Comparison of ENCODE assay signal across 16 mouse cellular contexts in the genomic region with DNA sequence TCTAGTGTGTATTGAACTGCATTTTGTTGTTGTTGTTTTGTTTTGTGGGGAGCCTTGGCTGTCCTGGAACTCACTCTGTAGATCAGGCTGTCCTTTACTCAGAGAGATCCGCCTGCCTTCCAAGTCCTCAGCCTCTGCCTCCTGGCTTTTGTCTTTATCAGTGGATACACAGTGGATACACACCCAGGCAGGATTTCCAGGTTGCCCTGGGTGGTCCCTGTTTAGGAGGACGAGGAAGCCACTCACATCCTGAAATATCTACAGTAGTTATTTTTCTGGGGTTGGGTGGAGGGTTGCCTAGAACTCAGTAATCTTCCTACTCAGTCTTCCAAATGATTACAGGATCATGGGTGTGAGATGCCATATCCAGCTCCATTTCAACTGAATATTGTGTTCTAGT. TPM values are rescaled to one million over a fixed set of nuclear protein-coding genes. Genes with fewer than 3 reads are reported as not detected.
DNase-seq lines count a peak whose midpoint lies in the region; ATAC-seq and TF ChIP-seq lines count a peak whose summit lies in the region.
"Had no signal": no experiment of that assay in that cellular context is flagged by ENCODE, and none has a peak within 500 bp of the region (broad histone marks: within the 10 kb centered on the region; RNA-seq: fewer than 3 reads in every experiment).

No protein-coding gene starts in this region.

- TF ChIP-seq RAD21 in MEL (IDR thresholded peaks at IDR 0.05; ENCODE audit: low read depth, low read length), result no peak

- DNase-seq in kidney, adult 2 months, result peak; percentile 85
- DNase-seq in kidney, postnatal 4 days, result no peak
- peak; percentile 42 for DNase-seq in MEL (ENCODE audit: low read depth, low spot score)
- DNase-seq in heart, adult 9 months (ENCODE audit: low spot score in 2 of 2), result peak; percentile 61 to 77
- DNase-seq in liver, embryonic 13.5 days, result no peak
- no peak for DNase-seq in cerebellum, postnatal 10 days
- DNase-seq in ovary, adult 18-20 months (ENCODE audit: low spot score), result no peak
- DNase-seq in gastrocnemius, adult 8-10 months (ENCODE audit: low spot score in 2 of 2), result no peak

- no peaks in the 10 kb centered on the region for H3K27me3 ChIP-seq in kidney, adult 2 months (replicated peaks; ENCODE audit: control insufficient read depth, insufficient read depth, low read length)
- H3K27me3 ChIP-seq in MEL (ENCODE audit: control insufficient read depth in 1 of 2, insufficient read depth in 2 of 2, low read length in 2 of 2), result no peaks in the 10 kb centered on the region
- no peaks in the 10 kb centered on the region for H3K27me3 ChIP-seq in liver, embryonic 13.5 days
- H3K27me3 ChIP-seq: hindbrain, embryonic 15.5 days; neural tube, embryonic 12.5 days; stomach, embryonic 15.5 days had no signal

- TF ChIP-seq POLR2A in kidney, adult 2 months (IDR thresholded peaks at IDR 0.05; ENCODE audit: low read depth, low read length), result no peak
- no peak for TF ChIP-seq POLR2A in MEL (IDR thresholded peaks at IDR 0.05; ENCODE audit: control insufficient read depth in 1 of 2, insufficient read depth in 1 of 2, low read depth in 1 of 2, low read length in 2 of 2, poor library complexity in 1 of 2)

- ATAC-seq in liver, embryonic 13.5 days (ENCODE audit: low read depth), result no peak

- H3K9me3 ChIP-seq in MEL (replicated peaks; ENCODE audit: insufficient read depth, low read length), result no peaks in the 10 kb centered on the region
- no peaks in the 10 kb centered on the region for H3K9me3 ChIP-seq in liver, embryonic 13.5 days (replicated peaks)
- H3K9me3 ChIP-seq: hindbrain, embryonic 15.5 days; limb, embryonic 10.5 days; midbrain, embryonic 10.5 days; neural tube, embryonic 12.5 days; stomach, embryonic 15.5 days had no signal

- H3K4me2 ChIP-seq in liver, embryonic 13.5 days, result peak overlapping the region; percentile 66
- H3K4me2 ChIP-seq: hindbrain, embryonic 15.5 days; neural tube, embryonic 12.5 days; stomach, embryonic 15.5 days had no signal

- no peak for TF ChIP-seq CTCF in kidney, adult 2 months (conservative IDR thresholded peaks at IDR 0.05; ENCODE audit: insufficient read depth, insufficient read length, low read depth, low read length)
- no peak for TF ChIP-seq CTCF in MEL (IDR thresholded peaks at IDR 0.05 in 2 of 3, conservative IDR thresholded peaks at IDR 0.05 in 1 of 3; ENCODE audit: control insufficient read depth in 1 of 3, insufficient read depth in 1 of 3, low read depth in 2 of 3, low read length in 3 of 3, poor library complexity in 1 of 3, severe bottlenecking in 1 of 3)

- H3K4me1 ChIP-seq in kidney, adult 2 months (ENCODE audit: control insufficient read depth, insufficient read depth, low read length), result no peaks in the 10 kb centered on the region; the same call in 1 of the 2 replicates
- H3K4me1 ChIP-seq in MEL (ENCODE audit: control insufficient read depth in 1 of 2, insufficient read depth in 2 of 2, low read length in 2 of 2), result peaks cover 22 to 57% of the 10 kb centered on the region in 2 experiments
- peaks cover 78% of the 10 kb centered on the region for H3K4me1 ChIP-seq in liver, embryonic 13.5 days (replicated peaks)
- H3K4me1 ChIP-seq: hindbrain, embryonic 15.5 days; neural tube, embryonic 12.5 days had no signal

- 61% methylated on average over 2 of the region's 2 CpGs for WGBS in kidney, adult 2 months
- WGBS in liver, embryonic 13.5 days (ENCODE audit: insufficient replicate concordance), result 30% methylated on average over 2 of the region's 2 CpGs

- peaks cover 78% of the 10 kb centered on the region for H3K79me2 ChIP-seq in MEL (ENCODE audit: control insufficient read depth, insufficient read depth, low read length, poor library complexity)

- no peaks in the 10 kb centered on the region for H3K36me3 ChIP-seq in kidney, adult 2 months (ENCODE audit: control insufficient read depth, insufficient read depth, low read length)
- H3K36me3 ChIP-seq in MEL (ENCODE audit: control insufficient read depth in 1 of 2, insufficient read depth in 2 of 2, low read length in 2 of 2), result peaks cover 15 to 58% of the 10 kb centered on the region in 2 experiments
- peaks cover 47% of the 10 kb centered on the region for H3K36me3 ChIP-seq in liver, embryonic 13.5 days

- no peak overlapping the region for H3K27ac ChIP-seq in kidney, adult 2 months (ENCODE audit: insufficient read depth, low read depth, low read length)
- peak overlapping the region; percentile 97 for H3K27ac ChIP-seq in MEL (ENCODE audit: control insufficient read depth, low read depth, low read length)
- peak overlapping the region; percentile 93 for H3K27ac ChIP-seq in liver, embryonic 13.5 days
- H3K27ac ChIP-seq: hindbrain, embryonic 15.5 days; limb, embryonic 10.5 days; midbrain, embryonic 10.5 days; neural tube, embryonic 12.5 days; stomach, embryonic 15.5 days had no signal

- no peak for TF ChIP-seq EP300 in MEL (IDR thresholded peaks at IDR 0.05; ENCODE audit: low read depth in 1 of 2, low read length in 2 of 2)

- peak overlapping the region; percentile 60 for H3K9ac ChIP-seq in MEL (ENCODE audit: control insufficient read depth, low read depth, low read length, poor library complexity, severe bottlenecking)
- H3K9ac ChIP-seq in liver, embryonic 13.5 days, result peak overlapping the region; percentile 73
- H3K9ac ChIP-seq: hindbrain, embryonic 15.5 days; neural tube, embryonic 12.5 days; stomach, embryonic 15.5 days had no signal

- H3K4me3 ChIP-seq in kidney, adult 2 months (ENCODE audit: insufficient read depth, low read depth, low read length), result no peak overlapping the region
- peak overlapping the region; percentile 32 to 52; a peak in 3 of 4 replicates for H3K4me3 ChIP-seq in MEL (ENCODE audit: control insufficient read depth in 1 of 2, insufficient read depth in 1 of 2, low read depth in 2 of 2, low read length in 2 of 2)
- H3K4me3 ChIP-seq in liver, embryonic 13.5 days (replicated peaks), result peak overlapping the region; percentile 62
- H3K4me3 ChIP-seq: hindbrain, embryonic 15.5 days; limb, embryonic 10.5 days; midbrain, embryonic 10.5 days; neural tube, embryonic 12.5 days; stomach, embryonic 15.5 days had no signal

TF ChIP-seq in MEL, 35 proteins besides CTCF, POLR2A, EP300 and RAD21:
- no peak for TF ChIP-seq BHLHE40 (IDR thresholded peaks at IDR 0.05; ENCODE audit: borderline replicate concordance, low read depth, low read length)
- TF ChIP-seq ZNF384 (IDR thresholded peaks at IDR 0.05; ENCODE audit: low read depth, low read length), result no peak
- TF ChIP-seq MAX (IDR thresholded peaks at IDR 0.05; ENCODE audit: low read length), result no peak
- no peak for TF ChIP-seq JUND (IDR thresholded peaks at IDR 0.05; ENCODE audit: low read depth, low read length)
- TF ChIP-seq TBP (IDR thresholded peaks at IDR 0.05; ENCODE audit: low read depth, low read length), result no peak
- TF ChIP-seq HCFC1 (IDR thresholded peaks at IDR 0.05; ENCODE audit: low read depth, low read length), result no peak
- no peak for TF ChIP-seq MEF2A (IDR thresholded peaks at IDR 0.05; ENCODE audit: extremely low read depth, insufficient replicate concordance, low read depth, low read length, poor library complexity, severe bottlenecking)

RNA-seq across cellular contexts. Expression of gene H2-T24, which starts 1.4 kb away (rescaled TPM):
- polyA plus RNA-seq in kidney, adult 2 months (2012; rRNA removed), result 3.5 and 5.4 TPM in 2 replicates
- 25.4 and 25.9 TPM in 2 replicates for total RNA-seq in MEL (2012; rRNA removed)
- polyA plus RNA-seq in MEL (2012; ENCODE audit: insufficient read depth in 1 of 2, insufficient read length in 2 of 2, low read depth in 1 of 2, low replicate concordance in 2 of 2, missing spikeins in 1 of 2), result 10 to 100 TPM in 1 of 2 experiments, not detected in 1; 14.1 TPM
- 5.2 and 5.7 TPM in 2 replicates for polyA plus RNA-seq in liver, embryonic 13.5 days (2015; fragmentation: Nextera tagmentation; extraction: Ambion mirVana)
- 1 to 10 TPM in 1 of 4 experiments, under 1 TPM in 3; 0.82 to 1.6 (median 0.93) TPM for total RNA-seq in gastrocnemius, adult 8-10 months (2022)

RNA-seq across cellular contexts. Expression of gene H2-T23, which starts 13.7 kb away (rescaled TPM):
- 174 and 175 TPM in 2 replicates for polyA plus RNA-seq in kidney, adult 2 months (2012; rRNA removed)
- 18.3 and 20.3 TPM in 2 replicates for total RNA-seq in MEL (2012; rRNA removed)
- 10 to 100 TPM in 1 of 2 experiments, not detected in 1; 12.2 TPM for polyA plus RNA-seq in MEL (2012; ENCODE audit: insufficient read depth in 1 of 2, insufficient read length in 2 of 2, low read depth in 1 of 2, low replicate concordance in 2 of 2, missing spikeins in 1 of 2)
- 23.1 and 24.0 TPM in 2 replicates for polyA plus RNA-seq in liver, embryonic 13.5 days (2015; fragmentation: Nextera tagmentation; extraction: Ambion mirVana)
- total RNA-seq in gastrocnemius, adult 8-10 months (2022), result 1 to 10 TPM; 5.6 to 9.3 (median 7.1) TPM

RNA-seq across cellular contexts. Expression of gene H2-T22, which starts 23.6 kb away (rescaled TPM):
- polyA plus RNA-seq in kidney, adult 2 months (2012; rRNA removed), result 70.6 and 73.2 TPM in 2 replicates
- total RNA-seq in MEL (2012; rRNA removed), result 22.5 and 27.0 TPM in 2 replicates
- polyA plus RNA-seq in MEL (2012; ENCODE audit: insufficient read depth in 1 of 2, insufficient read length in 2 of 2, low read depth in 1 of 2, low replicate concordance in 2 of 2, missing spikeins in 1 of 2), result 10 to 100 TPM in 1 of 2 experiments, not detected in 1; 45.5 TPM
- polyA plus RNA-seq in liver, embryonic 13.5 days (2015; fragmentation: Nextera tagmentation; extraction: Ambion mirVana), result 9.2 and 9.4 TPM in 2 replicates
- 10 to 100 TPM; 11.7 to 14.0 (median 13.0) TPM for total RNA-seq in gastrocnemius, adult 8-10 months (2022)

RNA-seq across cellular contexts. Expression of gene Gm6034, which starts 23.8 kb away (rescaled TPM):
- not detected in 2 replicates for polyA plus RNA-seq in kidney, adult 2 months (2012; rRNA removed)
- total RNA-seq in MEL (2012; rRNA removed), result not detected in 2 replicates
- polyA plus RNA-seq in MEL (2012; ENCODE audit: insufficient read depth in 1 of 2, insufficient read length in 2 of 2, low read depth in 1 of 2, low replicate concordance in 2 of 2, missing spikeins in 1 of 2), result under 1 TPM in 1 of 2 experiments, not detected in 1; 0.11 TPM
- polyA plus RNA-seq in liver, embryonic 13.5 days (2015; fragmentation: Nextera tagmentation; extraction: Ambion mirVana), result not detected in 2 replicates
- not detected for total RNA-seq in gastrocnemius, adult 8-10 months (2022)
- total RNA-seq: gastrocnemius, postnatal 4 days had no signal
- polyA plus RNA-seq: cortical plate, adult 2 months; forebrain, embryonic 11.5 days; hindbrain, embryonic 15.5 days; limb, embryonic 10.5 days; midbrain, embryonic 10.5 days; neural tube, embryonic 12.5 days had no signal

RNA-seq across cellular contexts. Expression of gene Prr3, which starts 38.9 kb away (rescaled TPM):
- polyA plus RNA-seq in kidney, adult 2 months (2012; rRNA removed), result 18.5 and 19.0 TPM in 2 replicates
- total RNA-seq in MEL (2012; rRNA removed), result 12.2 and 13.8 TPM in 2 replicates
- polyA plus RNA-seq in MEL (2012; ENCODE audit: insufficient read depth in 1 of 2, insufficient read length in 2 of 2, low read depth in 1 of 2, low replicate concordance in 2 of 2, missing spikeins in 1 of 2), result 10 to 100 TPM in 1 of 2 experiments, not detected in 1; 48.1 TPM
- 8.3 and 8.7 TPM in 2 replicates for polyA plus RNA-seq in liver, embryonic 13.5 days (2015; fragmentation: Nextera tagmentation; extraction: Ambion mirVana)
- total RNA-seq in gastrocnemius, adult 8-10 months (2022), result 1 to 10 TPM; 1.5 to 2.5 (median 1.9) TPM

Comparison
In these comparisons a context has a peak if more than half of its experiments do, and no peak if none do; other contexts are left out.
1. DNase-seq: peak in kidney, adult 2 months (single experiment), MEL (single experiment) and heart, adult 9 months (2 of 2); none in kidney, postnatal 4 days (0 of 2), liver, embryonic 13.5 days (single experiment), cerebellum, postnatal 10 days (0 of 2), ovary, adult 18-20 months (single experiment) and gastrocnemius, adult 8-10 months (0 of 2).